Mouse (Mus musculus) MEL (cell line): Measurements from ENCODE around the gene Asic3. TPM values are rescaled to one million over a fixed set of nuclear protein-coding genes. Genes with fewer than 3 reads are reported as not detected.

Experiments used
- DNase-seq: peaks from one replicate; pipeline ENCODE4 v3.0.0; 2011; ENCODE audit warnings: low read depth, low spot score
- H3K27ac ChIP-seq: 2 replicates; pipeline ENCODE4 v1.5.1; 2012; ENCODE audit warnings: low read depth, mild to moderate bottlenecking, control low read depth, low read length, moderate library complexity; ENCODE audit not compliant: control insufficient read depth
- H3K27me3 ChIP-seq, 2 experiments: fragments of 150-350 bp in 1 of 2; sonication (generic) in 1 of 2; 2 replicates each; pipeline ENCODE4 v1.6.1; 2012; ENCODE audit warnings: low read length in 2 of 2, mild to moderate bottlenecking in 2 of 2, improper control_type of control experiment in 1 of 2, moderate library complexity in 1 of 2; ENCODE audit not compliant: insufficient read depth in 2 of 2, control insufficient read depth in 1 of 2
- H3K36me3 ChIP-seq, 2 experiments: 2 replicates each; pipeline ENCODE4 v1.6.1; 2012 to 2014; ENCODE audit warnings: low read length in 2 of 2, improper control_type of control experiment in 1 of 2, inconsistent platforms in 1 of 2, mild to moderate bottlenecking in 1 of 2; ENCODE audit not compliant: insufficient read depth in 2 of 2, control insufficient read depth in 1 of 2
- H3K4me1 ChIP-seq, 2 experiments: fragments of 150-350 bp in 1 of 2; sonication (generic) in 1 of 2; 2 replicates each; pipeline ENCODE4 v1.6.1; 2012; ENCODE audit warnings: low read length in 2 of 2, improper control_type of control experiment in 1 of 2, mild to moderate bottlenecking in 1 of 2; ENCODE audit not compliant: insufficient read depth in 2 of 2, control insufficient read depth in 1 of 2
- H3K4me3 ChIP-seq, 2 experiments: fragments of 150-350 bp in 1 of 2; sonication (generic) in 1 of 2; 2 replicates each; pipeline ENCODE4 v1.5.1; 2012; ENCODE audit warnings: low read depth in 2 of 2, low read length in 2 of 2, mild to moderate bottlenecking in 2 of 2, moderate library complexity in 2 of 2, control low read depth in 1 of 2, improper control_type of control experiment in 1 of 2; ENCODE audit not compliant: control insufficient read depth in 1 of 2, insufficient read depth in 1 of 2
- H3K79me2 ChIP-seq: 2 replicates; pipeline ENCODE4 v1.6.1; 2012; ENCODE audit warnings: mild to moderate bottlenecking, low read length, moderate library complexity; ENCODE audit not compliant: control insufficient read depth, poor library complexity, insufficient read depth
- H3K9ac ChIP-seq: 2 replicates; pipeline ENCODE4 v1.6.1; 2012; ENCODE audit warnings: low read depth, mild to moderate bottlenecking, control low read depth, low read length, moderate library complexity; ENCODE audit not compliant: control insufficient read depth, poor library complexity, severe bottlenecking
- H3K9me3 ChIP-seq: fragments of 150-350 bp; sonication (generic); replicated peaks from 2 replicates; pipeline ENCODE4 v1.6.1; 2012; ENCODE audit warnings: mild to moderate bottlenecking, low read length, improper control_type of control experiment, moderate library complexity; ENCODE audit not compliant: insufficient read depth
- BHLHE40 ChIP-seq: IDR thresholded peaks from 2 replicates; pipeline ENCODE4 v1.6.1; 2012; ENCODE audit warnings: low read depth, mild to moderate bottlenecking, inconsistent platforms, low read length, improper control_type of control experiment, borderline replicate concordance
- CHD1 ChIP-seq: IDR thresholded peaks from 2 replicates; pipeline ENCODE4 v1.6.1; 2012; ENCODE audit warnings: low read depth, mild to moderate bottlenecking, inconsistent platforms, low read length, improper control_type of control experiment
- CHD2 ChIP-seq: IDR thresholded peaks from 2 replicates; pipeline ENCODE4 v1.6.1; 2011; ENCODE audit warnings: low read length, improper control_type of control experiment
- CTCF ChIP-seq, 3 experiments: IDR thresholded peaks in 2 of 3; conservative IDR thresholded peaks in 1 of 3; 2 replicates each; pipeline ENCODE4 v1.5.1; 2011 to 2012; ENCODE audit warnings: low read length in 3 of 3, low read depth in 2 of 3, mild to moderate bottlenecking in 2 of 3, improper control_type of control experiment in 1 of 3, inconsistent platforms in 1 of 3, mixed read lengths in 1 of 3, moderate library complexity in 1 of 3; ENCODE audit not compliant: control insufficient read depth in 1 of 3, insufficient read depth in 1 of 3, poor library complexity in 1 of 3, severe bottlenecking in 1 of 3
- E2F4 ChIP-seq: IDR thresholded peaks from 2 replicates; pipeline ENCODE4 v1.6.1; 2011; ENCODE audit warnings: low read depth, low read length, improper control_type of control experiment, borderline replicate concordance
- EP300 ChIP-seq, 2 experiments: IDR thresholded peaks; 2 replicates each; pipeline ENCODE4 v1.6.1; 2011; ENCODE audit warnings: improper control_type of control experiment in 2 of 2, low read length in 2 of 2, low read depth in 1 of 2, mild to moderate bottlenecking in 1 of 2
- GATA1 ChIP-seq: IDR thresholded peaks from 2 replicates; pipeline ENCODE4 v1.6.1; 2011; ENCODE audit warnings: low read depth, low read length, improper control_type of control experiment
- HCFC1 ChIP-seq: IDR thresholded peaks from 2 replicates; pipeline ENCODE4 v1.6.1; 2012; ENCODE audit warnings: low read depth, mild to moderate bottlenecking, inconsistent platforms, low read length, improper control_type of control experiment, moderate library complexity
- KAT2A ChIP-seq: conservative IDR thresholded peaks from 2 replicates; pipeline ENCODE4 v1.6.1; 2012; ENCODE audit warnings: low read depth, low read length, improper control_type of control experiment, inconsistent platforms
- MAFK ChIP-seq: IDR thresholded peaks from 2 replicates; pipeline ENCODE4 v1.6.1; 2011; ENCODE audit warnings: low read depth, mild to moderate bottlenecking, low read length, improper control_type of control experiment, borderline replicate concordance
- MXI1 ChIP-seq: IDR thresholded peaks from 2 replicates; pipeline ENCODE4 v1.6.1; 2011; ENCODE audit warnings: mild to moderate bottlenecking, low read depth, low read length, improper control_type of control experiment
- MYB ChIP-seq: IDR thresholded peaks from 2 replicates; pipeline ENCODE4 v1.6.1; 2011; ENCODE audit warnings: mild to moderate bottlenecking, low read depth, low read length, improper control_type of control experiment
- MYC ChIP-seq: IDR thresholded peaks from 2 replicates; pipeline ENCODE4 v1.6.1; 2011; ENCODE audit warnings: low read depth, mild to moderate bottlenecking, low read length, improper control_type of control experiment, moderate library complexity
- NELFE ChIP-seq: IDR thresholded peaks from 2 replicates; pipeline ENCODE4 v1.6.1; 2011; ENCODE audit warnings: low read depth, low read length, improper control_type of control experiment
- NRF1 ChIP-seq: IDR thresholded peaks from 2 replicates; pipeline ENCODE4 v1.6.1; 2014; ENCODE audit warnings: low read depth, mild to moderate bottlenecking, inconsistent platforms, low read length, improper control_type of control experiment, moderate library complexity; ENCODE audit not compliant: poor library complexity, insufficient read depth, severe bottlenecking
- POLR2A ChIP-seq, 2 experiments: IDR thresholded peaks; 2 replicates each; pipeline ENCODE4 v1.6.1; 2011 to 2012; ENCODE audit warnings: low read length in 2 of 2, mild to moderate bottlenecking in 2 of 2, control low read depth in 1 of 2, improper control_type of control experiment in 1 of 2, low read depth in 1 of 2, moderate library complexity in 1 of 2; ENCODE audit not compliant: control insufficient read depth in 1 of 2, insufficient read depth in 1 of 2, poor library complexity in 1 of 2
- POLR2AphosphoS2 ChIP-seq: IDR thresholded peaks from 2 replicates; pipeline ENCODE4 v1.6.1; 2011; ENCODE audit warnings: low read length, improper control_type of control experiment
- POLR2AphosphoS5 ChIP-seq: IDR thresholded peaks from 2 replicates; pipeline ENCODE4 v1.6.1; 2012; ENCODE audit warnings: low read depth, borderline replicate concordance, mild to moderate bottlenecking, inconsistent platforms, low read length, moderate library complexity, mixed read lengths
- RAD21 ChIP-seq: IDR thresholded peaks from 2 replicates; pipeline ENCODE4 v1.6.1; 2011; ENCODE audit warnings: mild to moderate bottlenecking, low read depth, low read length, improper control_type of control experiment
- RCOR1 ChIP-seq: IDR thresholded peaks from 2 replicates; pipeline ENCODE4 v1.6.1; 2012; ENCODE audit warnings: low read depth, mild to moderate bottlenecking, inconsistent platforms, low read length, improper control_type of control experiment
- TBP ChIP-seq: IDR thresholded peaks from 2 replicates; pipeline ENCODE4 v1.8.0; 2011; ENCODE audit warnings: low read depth, low read length, improper control_type of control experiment
- TCF12 ChIP-seq: IDR thresholded peaks from 2 replicates; pipeline ENCODE4 v1.6.1; 2014; ENCODE audit warnings: low read depth, mild to moderate bottlenecking, inconsistent platforms, low read length, improper control_type of control experiment, moderate library complexity
- UBTF ChIP-seq: IDR thresholded peaks from 2 replicates; pipeline ENCODE4 v1.6.1; 2012; ENCODE audit warnings: low read depth, mild to moderate bottlenecking, inconsistent platforms, low read length, improper control_type of control experiment, moderate library complexity, borderline replicate concordance; ENCODE audit not compliant: insufficient read depth
- USF1 ChIP-seq: IDR thresholded peaks from 2 replicates; pipeline ENCODE4 v1.6.1; 2014; ENCODE audit warnings: low read depth, mild to moderate bottlenecking, inconsistent platforms, low read length, improper control_type of control experiment, moderate library complexity
- USF2 ChIP-seq, 2 experiments: IDR thresholded peaks; 2 replicates each; pipeline ENCODE4 v1.6.1; 2011 to 2012; ENCODE audit warnings: improper control_type of control experiment in 2 of 2, low read length in 2 of 2, borderline replicate concordance in 1 of 2, inconsistent platforms in 1 of 2, low read depth in 1 of 2, mild to moderate bottlenecking in 1 of 2; ENCODE audit not compliant: insufficient read depth in 1 of 2
- ZC3H11A ChIP-seq: IDR thresholded peaks from 2 replicates; pipeline ENCODE4 v1.6.1; 2012; ENCODE audit warnings: low read depth, mild to moderate bottlenecking, inconsistent platforms, low read length, improper control_type of control experiment
- ZKSCAN1 ChIP-seq: IDR thresholded peaks from 2 replicates; pipeline ENCODE4 v1.6.1; 2012; ENCODE audit warnings: low read depth, mild to moderate bottlenecking, inconsistent platforms, low read length, improper control_type of control experiment, moderate library complexity
- ZMIZ1 ChIP-seq: IDR thresholded peaks from 2 replicates; pipeline ENCODE4 v1.6.1; 2012; ENCODE audit warnings: low read depth, mild to moderate bottlenecking, inconsistent platforms, low read length, improper control_type of control experiment, moderate library complexity
- ZNF384 ChIP-seq: IDR thresholded peaks from 2 replicates; pipeline ENCODE4 v1.6.1; 2012; ENCODE audit warnings: low read depth, mild to moderate bottlenecking, inconsistent platforms, low read length, improper control_type of control experiment
- polyA plus RNA-seq, 2 experiments: library from polyadenylated mRNA; stranded (reverse) in 1 of 2; unstranded in 1 of 2; fragments of >175 nt in 1 of 2; fragments of >200 nt in 1 of 2; gene quantifications; 2 replicates each; pipeline versions ENCODE4 v1.2.1 to v1.2.4; 2012; ENCODE audit warnings: low replicate concordance in 2 of 2, low read depth in 1 of 2; ENCODE audit not compliant: insufficient read length in 2 of 2, insufficient read depth in 1 of 2, missing spikeins in 1 of 2
- total RNA-seq: library from RNA; depleted of rRNA; stranded (reverse); fragments of 300-350 nt; gene quantifications from 2 replicates; pipeline ENCODE4 v1.2.3, GENCODE M21; 2012

Asic3 gene
- total and polyA plus RNA-seq, 3 experiments: 0.04 to 0.35 TPM; not detected in 1

GRCm38 (mm10) chr5:24364061-24364460, 49.1 kb upstream of the Asic3 start:
- no peak overlapping the region for H3K9ac ChIP-seq
- H3K27me3 ChIP-seq: no peaks in the 10 kb centered on the region; a peak in 1 of 4 replicates
- DNase-seq: no peak
- H3K27ac ChIP-seq: no peak overlapping the region
- no peaks in the 10 kb centered on the region for H3K9me3 ChIP-seq
- peaks cover 2 to 13% of the 10 kb centered on the region in 2 experiments; a peak in 3 of 4 replicates for H3K4me1 ChIP-seq
- H3K36me3 ChIP-seq: peaks cover 0 to 4% of the 10 kb centered on the region in 2 experiments; a peak in 2 of 4 replicates
- H3K4me3 ChIP-seq: no peak overlapping the region
- TF ChIP-seq BHLHE40 (no peak), MYB (no peak), MYC (no peak), CHD1 (no peak), KAT2A (no peak), USF2 (IDR thresholded peaks at IDR 0.05; ENCODE audit: borderline replicate concordance in 1 of 2, insufficient read depth in 1 of 2, low read depth in 1 of 2, low read length in 2 of 2) (no peak), MXI1 (no peak), HCFC1 (no peak), USF1 (no peak), ZMIZ1 (no peak), EP300 (IDR thresholded peaks at IDR 0.05; ENCODE audit: low read depth in 1 of 2, low read length in 2 of 2) (no peak), RAD21 (no peak), CTCF (IDR thresholded peaks at IDR 0.05 in 2 of 3, conservative IDR thresholded peaks at IDR 0.05 in 1 of 3; ENCODE audit: control insufficient read depth in 1 of 3, insufficient read depth in 1 of 3, low read depth in 2 of 3, low read length in 3 of 3, poor library complexity in 1 of 3, severe bottlenecking in 1 of 3) (no peak), POLR2AphosphoS5 (no peak), RCOR1 (no peak), ZNF384 (no peak), CHD2 (no peak), TCF12 (no peak), ZKSCAN1 (no peak)
- no peaks in the 10 kb centered on the region for H3K79me2 ChIP-seq

- H3K4me1 ChIP-seq: peaks cover 2 to 13% of the 10 kb centered on the region in 2 experiments; a peak in 3 of 4 replicates
- TF ChIP-seq GATA1 (no peak), KAT2A (no peak), NELFE (no peak), UBTF (no peak), TBP (no peak), MYB (no peak), ZKSCAN1 (no peak), POLR2AphosphoS2 (no peak), ZC3H11A (no peak), POLR2AphosphoS5 (no peak), MAFK (no peak), CHD1 (no peak), USF2 (IDR thresholded peaks at IDR 0.05; ENCODE audit: borderline replicate concordance in 1 of 2, insufficient read depth in 1 of 2, low read depth in 1 of 2, low read length in 2 of 2) (no peak), TCF12 (no peak), EP300 (IDR thresholded peaks at IDR 0.05; ENCODE audit: low read depth in 1 of 2, low read length in 2 of 2) (no peak), NRF1 (no peak), E2F4 (no peak), CHD2 (no peak), POLR2A (IDR thresholded peaks at IDR 0.05; ENCODE audit: control insufficient read depth in 1 of 2, insufficient read depth in 1 of 2, low read depth in 1 of 2, low read length in 2 of 2, poor library complexity in 1 of 2) (no peak), ZNF384 (no peak)
- DNase-seq: no peak
- no peak within 1 kb of the TSS for H3K4me3 ChIP-seq
- no peak within 1 kb of the TSS for H3K9ac ChIP-seq
- H3K27ac ChIP-seq: no peak within 1 kb of the TSS
- no peaks in the 10 kb centered on the region for H3K9me3 ChIP-seq
- H3K79me2 ChIP-seq: no peaks in the 10 kb centered on the region
- peaks cover 0 to 4% of the 10 kb centered on the region in 2 experiments; a peak in 2 of 4 replicates for H3K36me3 ChIP-seq
- H3K27me3 ChIP-seq: no peaks in the 10 kb centered on the region
Observed at GRCm38 (mm10) chr5:24364508-24364907, 48.7 kb upstream of the Asic3 start, which contains the start of gene Nos3. TSS of gene Nos3 (plus strand) at chr5:24364810.
